Mouse (Mus musculus) ES-E14 (cell line): Measurements from ENCODE around the gene Rnf185. TPM values are rescaled to one million over a fixed set of nuclear protein-coding genes. Genes with fewer than 3 reads are reported as not detected.

Experiments
- DNase-seq: peaks from one replicate; pipeline ENCODE4 v3.0.0-alpha.2; 2013; ENCODE audit warnings: low read depth, low spot score
- H3K27ac ChIP-seq: 2 replicates; pipeline ENCODE4 v1.5.1; 2012; ENCODE audit warnings: low read depth, mild to moderate bottlenecking, low read length, moderate library complexity, mixed read lengths; ENCODE audit not compliant: poor library complexity, insufficient read depth, severe bottlenecking
- H3K36me3 ChIP-seq: 2 replicates; pipeline ENCODE4 v1.6.1; 2012; ENCODE audit warnings: mild to moderate bottlenecking, low read length, moderate library complexity, mixed read lengths; ENCODE audit not compliant: control insufficient read depth, poor library complexity, insufficient read depth, severe bottlenecking
- H3K4me1 ChIP-seq, 2 experiments: fragments of 150-350 bp in 1 of 2; sonication (generic) in 1 of 2; 2 replicates each; pipeline ENCODE4 v1.6.1; 2012; ENCODE audit warnings: low read length in 2 of 2, mild to moderate bottlenecking in 1 of 2, mixed read lengths in 1 of 2; ENCODE audit not compliant: control insufficient read depth in 2 of 2, insufficient read depth in 2 of 2, poor library complexity in 1 of 2
- H3K4me3 ChIP-seq, 2 experiments: fragments of 150-350 bp in 1 of 2; sonication (generic) in 1 of 2; 2 replicates each; pipeline ENCODE4 v1.5.1; 2012; ENCODE audit warnings: low read length in 2 of 2, low read depth in 1 of 2, mild to moderate bottlenecking in 1 of 2, mixed read lengths in 1 of 2; ENCODE audit not compliant: insufficient read depth in 1 of 2, poor library complexity in 1 of 2, severe bottlenecking in 1 of 2
- H3K9ac ChIP-seq: 2 replicates; pipeline ENCODE4 v1.6.1; 2012; ENCODE audit warnings: low read depth, mild to moderate bottlenecking, low read length, mixed read lengths; ENCODE audit not compliant: poor library complexity, insufficient read depth, severe bottlenecking
- H3K9me3 ChIP-seq: fragments of 150-350 bp; sonication (generic); 2 replicates; pipeline ENCODE4 v1.6.1; 2012; ENCODE audit warnings: low read depth, mild to moderate bottlenecking, low read length; ENCODE audit not compliant: control insufficient read depth, insufficient read depth
- CHD2 ChIP-seq: IDR thresholded peaks from 2 replicates; pipeline ENCODE4 v1.6.1; 2014; ENCODE audit warnings: mild to moderate bottlenecking, low read depth, low read length, inconsistent platforms
- HCFC1 ChIP-seq: IDR thresholded peaks from 2 replicates; pipeline ENCODE4 v1.6.1; 2012; ENCODE audit warnings: low read length, inconsistent platforms, borderline replicate concordance; ENCODE audit not compliant: insufficient read depth
- MAFK ChIP-seq: IDR thresholded peaks from 2 replicates; pipeline ENCODE4 v1.6.1; 2014; ENCODE audit warnings: mild to moderate bottlenecking, low read depth, low read length, inconsistent platforms; ENCODE audit not compliant: insufficient read depth
- ZC3H11A ChIP-seq: IDR thresholded peaks from 2 replicates; pipeline ENCODE4 v1.6.1; 2012; ENCODE audit warnings: low read depth, mild to moderate bottlenecking, inconsistent platforms, low read length, borderline replicate concordance
- ZNF384 ChIP-seq: IDR thresholded peaks from 2 replicates; pipeline ENCODE4 v1.6.1; 2012; ENCODE audit warnings: low read depth, low read length, inconsistent platforms
- in situ Hi-C, 2 experiments: fragments of 600-800 bp; cut with MboI; formaldehyde crosslinking; loops; one replicate each; pipeline ENCODE4 v1.15.1; 2025; ENCODE audit warnings: low sequenced_read_pairs in 2 of 2, inconsistent platforms in 1 of 2; ENCODE audit not compliant: unreplicated experiment in 2 of 2
- total RNA-seq: library from RNA; depleted of rRNA; stranded (reverse); fragments of 300-350 nt; gene quantifications from 2 replicates; pipeline ENCODE4 v1.2.3, GENCODE M21; 2012; rRNA removed

The Rnf185 gene
- total RNA-seq, 1 experiment: 15.5 TPM

GRCm38 (mm10) chr11:3368983-3369382 lies 83.2 kb downstream of the Rnf185 start:
- in situ Hi-C loops: no loop called here
- Histone ChIP-seq H3K4me1 (peaks cover 17 to 40% of the 10 kb centered on the region in 2 experiments), H3K4me3 (peak overlapping the region in 1 of 2 experiments; percentile 42; a peak in 2 of 4 replicates)

GRCm38 (mm10) chr11:3366411-3366810 lies 85.8 kb downstream of the Rnf185 start:
- Histone ChIP-seq H3K4me1 (peaks cover 17 to 35% of the 10 kb centered on the region in 2 experiments), H3K9ac (peak overlapping the region; percentile 25), H3K4me3 (peak overlapping the region in 1 of 2 experiments; percentile 15; a peak in 1 of 4 replicates), H3K36me3 (no peaks in the 10 kb centered on the region; the same call in 1 of the 2 replicates), H3K9me3 (no peaks in the 10 kb centered on the region), H3K27ac (no peak overlapping the region)
- no peak for DNase-seq
- in situ Hi-C loops: no loop called here
- TF ChIP-seq ZC3H11A (no peak), ZNF384 (no peak), MAFK (no peak), CHD2 (no peak), HCFC1 (no peak)

More at GRCm38 (mm10) chr11:3368983-3369382, 83.2 kb downstream of the Rnf185 start:
- H3K27ac ChIP-seq: peak overlapping the region; percentile 85
- peak overlapping the region; percentile 68 for H3K9ac ChIP-seq
- no peak for DNase-seq
- no peaks in the 10 kb centered on the region for H3K9me3 ChIP-seq
- no peak for TF ChIP-seq ZNF384
- TF ChIP-seq ZC3H11A: no peak
- no peak for TF ChIP-seq CHD2
- no peak for TF ChIP-seq MAFK
- TF ChIP-seq HCFC1: no peak
- H3K36me3 ChIP-seq: no peaks in the 10 kb centered on the region; the same call in 1 of the 2 replicates

Other genes with a start within 250 kb of the Rnf185 start
- gene Eif4enif1, start 250.0 kb downstream of the Rnf185 start, total RNA-seq: 41.9 and 42.3 TPM in 2 replicates
- 119 and 180 TPM in 2 replicates for gene Drg1, start 185.9 kb downstream of the Rnf185 start, total RNA-seq
- gene Patz1, start 163.5 kb downstream of the Rnf185 start, total RNA-seq: 61.8 and 63.5 TPM in 2 replicates
- 8.5 and 16.1 TPM in 2 replicates for gene Pik3ip1, start 122.0 kb downstream of the Rnf185 start, total RNA-seq
- 80.5 and 93.3 TPM in 2 replicates for gene Limk2, start 43.2 kb downstream of the Rnf185 start, total RNA-seq
- gene Pla2g3, start 35.9 kb upstream of the Rnf185 start, total RNA-seq: 0.16 TPM in 1 of 2 replicates, not detected in the other
- 0.09 TPM in 1 of 2 replicates, not detected in the other for gene Inpp5j, start 52.5 kb upstream of the Rnf185 start, total RNA-seq
- gene Selenom, start 62.3 kb upstream of the Rnf185 start, total RNA-seq: 43.8 and 50.3 TPM in 2 replicates
- 17.3 and 19.0 TPM in 2 replicates for gene Smtn, start 88.2 kb upstream of the Rnf185 start, total RNA-seq
- gene Morc2a, start 196.8 kb upstream of the Rnf185 start, total RNA-seq: 34.9 and 36.3 TPM in 2 replicates